Mouse (Mus musculus) 3134 (cell line): Measurements from ENCODE around the gene Pno1.

Experiments used
- DNase-seq: peaks from one replicate; pipeline ENCODE4 v3.0.0-alpha.2; 2011; ENCODE audit warnings: low spot score; ENCODE audit not compliant: insufficient read length; ENCODE audit errors: extremely low read depth

Pno1 gene

GRCm38 (mm10) chr11:17181807-17182206 is 29.6 kb downstream of the Pno1 start, which contains the start of gene Wdr92:
Gene Wdr92, plus strand, starts transcription at chr11:17182107.
- DNase-seq: no peak

- no peak for DNase-seq
Observed at GRCm38 (mm10) chr11:17180753-17181152, 30.6 kb downstream of the Pno1 start.

GRCm38 (mm10) chr11:17176638-17177037 is 34.7 kb downstream of the Pno1 start:
- DNase-seq: peak; percentile 44

- DNase-seq: no peak
Observed at GRCm38 (mm10) chr11:17172300-17172699, 39.1 kb downstream of the Pno1 start.

GRCm38 (mm10) chr11:17170938-17171729 is 40.2 kb downstream of the Pno1 start:
- no peak for DNase-seq

- no peak for DNase-seq
Observed at GRCm38 (mm10) chr11:17169262-17169661, 42.1 kb downstream of the Pno1 start.

GRCm38 (mm10) chr11:17166627-17167026 is 44.7 kb downstream of the Pno1 start:
- no peak for DNase-seq

GRCm38 (mm10) chr11:17163956-17164355 is 47.4 kb downstream of the Pno1 start:
- no peak for DNase-seq

GRCm38 (mm10) chr11:17160242-17160641 is 51.1 kb downstream of the Pno1 start:
- peak; percentile 41 for DNase-seq

GRCm38 (mm10) chr11:17159738-17160241 is 51.6 kb downstream of the Pno1 start:
- peak; percentile 51 for DNase-seq

- DNase-seq: peak; percentile 98
Observed at GRCm38 (mm10) chr11:17158858-17159737, 52.3 kb downstream of the Pno1 start, which contains the start of gene Ppp3r1. Gene Ppp3r1, plus strand, starts transcription at chr11:17159263.
